Mouse (Mus musculus) heart, embryonic 15.5 days (tissue): ENCODE data around the gene Lhpp. TPM values are rescaled to one million over a fixed set of nuclear protein-coding genes. Genes with fewer than 3 reads are reported as not detected.

Source experiments
- ATAC-seq: fragments of 200-750 bp; cut with Nextera tagmentation; replicated peaks from 2 replicates; pipeline ENCODE4 v1.8.0; 2017; ENCODE audit warnings: low read depth, moderate TSS enrichment; ENCODE audit not compliant: insufficient number of reproducible peaks, insufficient read depth, low FRiP score
- H3K27ac ChIP-seq: fragments of 300-500 bp; sonication (generic); 2 replicates; pipeline ENCODE4 v1.5.1; 2015; ENCODE audit warnings: mild to moderate bottlenecking, inconsistent platforms
- H3K27me3 ChIP-seq: fragments of 300-500 bp; sonication (generic); 2 replicates; pipeline ENCODE4 v1.6.1; 2015; ENCODE audit warnings: inconsistent platforms
- H3K36me3 ChIP-seq: fragments of 300-500 bp; sonication (generic); 2 replicates; pipeline ENCODE4 v1.6.1; 2015; ENCODE audit warnings: mild to moderate bottlenecking, inconsistent platforms
- H3K4me1 ChIP-seq: fragments of 300-500 bp; sonication (generic); replicated peaks from 2 replicates; pipeline ENCODE4 v1.6.1; 2015; ENCODE audit warnings: inconsistent platforms
- H3K4me2 ChIP-seq: fragments of 300-500 bp; sonication (generic); 2 replicates; pipeline ENCODE4 v1.6.1; 2015; ENCODE audit warnings: inconsistent platforms, mild to moderate bottlenecking, moderate library complexity
- H3K4me3 ChIP-seq: fragments of 300-500 bp; sonication (generic); 2 replicates; pipeline ENCODE4 v1.5.1; 2015; ENCODE audit warnings: mild to moderate bottlenecking, inconsistent platforms
- H3K9ac ChIP-seq: fragments of 300-500 bp; sonication (generic); 2 replicates; pipeline ENCODE4 v1.6.1; 2015; ENCODE audit warnings: mild to moderate bottlenecking, inconsistent platforms
- H3K9me3 ChIP-seq: fragments of 300-500 bp; sonication (generic); replicated peaks from 2 replicates; pipeline ENCODE4 v1.6.1; 2016; ENCODE audit warnings: inconsistent platforms
- WGBS: fragments of 180-500 bp; shearing (Covaris S2); methylation state at CpG from one replicate; pipeline ENCODE4 v1.1.7; 2015; ENCODE audit warnings: mixed read lengths; 5-methylcytosine and 5-hydroxymethylcytosine counted together
- polyA plus RNA-seq: library from polyadenylated mRNA; unstranded; fragments of >200 nt; fragmentation: Nextera tagmentation; extraction: Ambion mirVana; gene quantifications from 2 replicates; pipeline ENCODE4 v1.2.1, GENCODE M21; 2015

Lhpp gene
- polyA plus RNA-seq, 1 experiment from 2014 or later = 21.3 TPM

- ATAC-seq = no peak
- Histone ChIP-seq H3K4me3 (no peak overlapping the region), H3K4me2 (no peak overlapping the region), H3K4me1 (peaks cover 10% of the 10 kb centered on the region), H3K9me3 (no peaks in the 10 kb centered on the region), H3K36me3 (no peaks in the 10 kb centered on the region), H3K27me3 (no peaks in the 10 kb centered on the region), H3K27ac (no peak overlapping the region), H3K9ac (no peak overlapping the region)
- WGBS = 74% methylated on average over 3 of the region's 3 CpGs
Measured at GRCm38 (mm10) chr7:132748076-132748769, 137.8 kb downstream of the Lhpp start.

GRCm38 (mm10) chr7:132749504-132749903 lies 139.1 kb downstream of the Lhpp start:
- Histone ChIP-seq H3K36me3 (no peaks in the 10 kb centered on the region), H3K4me3 (no peak overlapping the region), H3K4me2 (no peak overlapping the region), H3K9ac (no peak overlapping the region), H3K4me1 (peaks cover 22% of the 10 kb centered on the region), H3K27me3 (no peaks in the 10 kb centered on the region), H3K27ac (no peak overlapping the region), H3K9me3 (no peaks in the 10 kb centered on the region)
- no peak for ATAC-seq
- 89% methylated on average over 11 of the region's 11 CpGs for WGBS

GRCm38 (mm10) chr7:132751716-132752115 lies 141.3 kb downstream of the Lhpp start:
- Histone ChIP-seq H3K4me1 (peaks cover 30% of the 10 kb centered on the region), H3K4me2 (no peak overlapping the region), H3K27me3 (no peaks in the 10 kb centered on the region), H3K36me3 (no peaks in the 10 kb centered on the region), H3K9ac (no peak overlapping the region), H3K4me3 (no peak overlapping the region), H3K9me3 (no peaks in the 10 kb centered on the region), H3K27ac (peak overlapping the region; percentile 41)
- 42% methylated on average over 2 of the region's 2 CpGs for WGBS
- ATAC-seq = no peak

DNA sequence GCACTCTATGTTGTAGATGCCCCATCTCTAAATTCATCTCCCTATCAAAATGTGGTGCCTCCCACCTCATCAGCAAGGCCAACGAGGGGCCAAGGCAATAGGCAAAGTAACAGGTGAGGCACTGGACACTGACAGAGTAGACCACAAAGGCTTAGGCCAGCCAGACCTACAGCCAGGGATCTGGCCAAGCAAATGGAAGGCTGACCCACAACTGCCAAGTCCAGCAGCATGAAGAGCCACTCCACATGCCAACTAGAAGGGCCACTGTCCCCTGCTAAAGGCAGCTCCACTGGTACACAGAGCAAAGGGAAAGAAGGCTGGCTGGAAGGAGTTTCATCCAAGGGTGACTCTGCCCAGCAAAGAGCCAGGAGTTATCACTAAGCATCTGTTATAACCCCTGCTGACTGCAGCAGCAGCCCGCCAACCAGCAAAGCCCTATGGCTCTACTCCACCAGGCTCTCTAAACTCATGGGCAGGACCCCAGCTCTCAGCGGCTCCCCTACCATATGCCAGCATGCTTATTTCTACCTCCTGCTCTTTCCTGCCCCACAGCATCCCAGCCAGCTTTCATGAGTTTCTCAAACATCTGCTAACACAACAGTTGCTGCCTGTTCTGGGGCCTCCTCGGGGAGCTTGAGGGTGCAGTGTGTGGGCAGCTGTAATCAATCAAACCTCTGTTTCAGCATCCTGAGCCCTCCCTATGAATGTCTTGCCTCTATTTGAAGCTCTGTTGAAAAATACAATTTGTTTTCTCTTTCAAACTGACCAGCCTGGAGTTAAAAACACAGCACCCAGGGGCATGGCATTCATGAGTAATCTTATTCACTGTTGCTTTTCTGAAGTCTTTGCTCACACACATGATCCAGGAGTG lies 143.3 kb downstream of the Lhpp start:
- ATAC-seq = no peak
- Histone ChIP-seq H3K36me3 (peaks cover 14% of the 10 kb centered on the region; the same call in 1 of the 2 replicates), H3K4me2 (no peak overlapping the region), H3K27ac (peak overlapping the region; percentile 35), H3K9ac (no peak overlapping the region), H3K4me3 (no peak overlapping the region), H3K27me3 (no peaks in the 10 kb centered on the region), H3K9me3 (no peaks in the 10 kb centered on the region), H3K4me1 (peaks cover 30% of the 10 kb centered on the region)
- 67% methylated on average over 4 of the region's 4 CpGs for WGBS

GRCm38 (mm10) chr7:132754389-132754750 lies 143.9 kb downstream of the Lhpp start:
- Histone ChIP-seq H3K27me3 (no peaks in the 10 kb centered on the region), H3K36me3 (peaks cover 20% of the 10 kb centered on the region; the same call in 1 of the 2 replicates), H3K9ac (no peak overlapping the region), H3K4me2 (no peak overlapping the region), H3K4me1 (peaks cover 30% of the 10 kb centered on the region), H3K4me3 (no peak overlapping the region), H3K27ac (peak overlapping the region; percentile 35), H3K9me3 (no peaks in the 10 kb centered on the region)
- WGBS = 25% methylated on average over 3 of the region's 3 CpGs
- ATAC-seq = peak; percentile 51; the same call in 1 of the 2 replicates

Other genes starting within 250 kb of the Lhpp start
- gene Oat, start 34.2 kb upstream of the Lhpp start, polyA plus RNA-seq = 186 and 207 TPM in 2 replicates
- gene Nkx1-2, start 11.0 kb upstream of the Lhpp start, polyA plus RNA-seq = not detected in 2 replicates
- 14.9 and 19.0 TPM in 2 replicates for gene Fam53b, start 203.2 kb downstream of the Lhpp start, polyA plus RNA-seq
- gene Eef1akmt2, start 242.0 kb downstream of the Lhpp start, polyA plus RNA-seq = 35.5 and 37.7 TPM in 2 replicates
- 25.1 and 28.7 TPM in 2 replicates for gene Abraxas2, start 248.6 kb downstream of the Lhpp start, polyA plus RNA-seq